Mouse (Mus musculus): ENCODE data around the gene Olfr618.

DNA sequence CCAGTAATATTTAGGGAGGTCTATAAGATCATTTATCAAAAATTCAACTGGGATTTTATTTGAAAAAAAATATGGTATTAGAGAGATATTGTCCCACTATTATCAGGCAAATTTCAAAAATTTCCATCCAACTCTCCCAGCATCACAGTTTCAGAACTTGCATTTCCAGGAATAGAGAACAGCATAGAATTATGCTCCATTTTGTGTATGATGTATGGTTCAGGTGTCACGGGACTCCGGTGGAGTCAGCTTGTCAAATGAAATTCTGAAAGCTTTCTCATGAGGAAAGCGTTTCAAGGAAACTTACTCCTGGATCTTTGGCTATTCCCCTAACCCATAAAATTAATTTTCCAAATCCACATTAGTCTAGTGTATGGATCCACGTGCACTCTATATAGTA lies 54.2 kb downstream of the Olfr618 start:
- TF ChIP-seq CTCF (IDR thresholded peaks at IDR 0.05; ENCODE audit: low read depth, low read length) (no peak), POLR2A (IDR thresholded peaks at IDR 0.05; ENCODE audit: insufficient read depth, low read length) (no peak)
